Mouse (Mus musculus) layer of hippocampus, adult 11-12 months (tissue): ENCODE results near the gene Coro2b.

Experiments used
- DNase-seq: peaks from one replicate; pipeline ENCODE4 v3.0.0; 2022; ENCODE audit warnings: low spot score

Gene Coro2b

GRCm38 (mm10) chr9:62438085-62438754 lies 98.6 kb downstream of the Coro2b start:
- no peak for DNase-seq

DNA sequence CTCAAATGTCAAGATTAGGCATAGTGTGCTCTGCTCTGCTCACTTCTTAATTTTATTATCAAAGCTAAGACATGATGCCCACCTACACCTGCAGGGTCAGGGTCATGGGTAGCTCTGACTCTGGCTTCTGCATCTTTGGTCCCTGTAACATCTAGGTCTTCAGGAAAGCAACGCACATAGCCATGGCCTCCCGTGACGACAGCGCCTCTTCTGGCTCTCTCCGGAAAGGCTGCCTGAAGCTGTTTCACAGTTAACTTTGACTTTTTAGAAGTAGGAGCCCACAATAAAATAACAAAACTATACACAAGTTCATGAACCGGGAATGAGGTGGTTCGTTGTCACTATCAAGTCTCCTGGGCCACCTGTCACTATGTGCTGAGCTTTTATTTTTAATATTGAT lies 99.4 kb downstream of the Coro2b start:
- no peak for DNase-seq

DNA sequence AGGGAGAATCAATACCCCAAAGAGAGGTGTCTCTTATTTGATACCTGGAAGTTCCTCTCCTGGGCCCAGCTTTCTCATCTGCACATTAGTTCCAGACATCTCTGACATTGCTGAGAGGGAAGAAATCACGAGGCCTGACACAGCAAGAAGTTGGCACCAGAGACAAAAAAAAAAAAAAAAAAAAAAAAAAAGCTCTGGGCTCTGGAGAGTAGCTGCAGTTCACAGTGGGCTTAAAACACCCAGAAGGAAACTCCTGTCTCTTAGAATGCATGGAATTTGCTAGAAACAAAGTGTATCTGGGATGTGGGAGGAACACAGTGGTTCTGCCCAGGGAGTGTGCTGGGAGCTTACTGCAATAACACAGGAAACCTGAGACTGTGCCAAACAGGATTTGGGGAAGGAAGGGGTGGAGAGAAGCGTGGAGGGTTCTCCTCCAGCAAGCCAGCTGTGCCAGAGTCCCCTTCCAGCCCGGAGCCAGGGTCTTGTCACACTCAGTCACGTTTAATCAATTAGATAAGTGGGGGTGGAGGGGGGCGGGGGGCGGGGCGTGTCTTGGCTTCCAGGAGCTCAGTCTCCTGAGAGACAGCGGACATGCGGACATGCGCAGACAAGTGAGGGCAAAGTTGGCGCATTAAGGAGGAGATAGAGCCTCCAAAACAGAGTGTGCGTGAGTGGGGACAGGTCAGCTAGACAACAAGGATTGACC lies 101.1 kb downstream of the Coro2b start:
- DNase-seq = peak; percentile 61

DNA sequence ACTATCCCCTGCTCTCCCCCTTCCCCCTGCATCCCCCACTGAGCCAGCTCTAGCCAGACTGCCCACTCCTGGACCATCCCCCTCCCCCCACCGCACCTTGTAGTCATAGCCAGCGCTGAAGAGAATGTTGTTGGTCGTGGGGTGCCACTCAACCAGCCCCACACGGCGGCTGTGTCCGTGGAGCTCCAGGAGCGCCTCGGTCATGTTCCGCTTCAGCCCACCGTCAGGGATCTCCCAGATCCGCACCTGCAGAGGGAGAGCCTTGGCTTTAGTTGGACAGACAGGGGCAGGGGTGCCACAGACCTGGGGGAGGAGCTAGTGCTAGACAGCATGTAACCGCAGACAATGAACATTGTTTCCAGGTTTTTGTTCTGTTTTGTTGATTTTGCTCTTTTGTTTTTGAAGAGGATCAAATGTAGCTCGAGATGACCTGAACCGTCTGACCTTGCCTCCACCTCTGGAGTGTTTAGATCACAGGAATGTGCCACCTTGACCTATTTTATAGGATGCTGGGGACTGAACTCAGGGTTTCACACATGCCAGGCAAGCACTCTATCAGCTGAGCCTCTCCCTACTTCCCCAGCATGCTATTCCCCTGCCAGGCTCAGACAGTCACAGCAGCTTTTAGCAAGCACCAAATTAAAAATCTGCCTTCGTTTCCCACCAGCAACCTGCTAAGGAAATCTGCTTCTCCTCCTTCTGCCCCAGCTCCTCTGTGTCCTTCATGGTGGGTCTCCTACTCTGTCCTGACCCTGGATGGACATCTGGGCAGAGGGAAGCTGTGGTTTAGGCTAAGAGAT lies 104.4 kb downstream of the Coro2b start:
- no peak for DNase-seq

- no peak for DNase-seq
Observed at GRCm38 (mm10) chr9:62430741-62431140, 106.1 kb downstream of the Coro2b start.

DNA sequence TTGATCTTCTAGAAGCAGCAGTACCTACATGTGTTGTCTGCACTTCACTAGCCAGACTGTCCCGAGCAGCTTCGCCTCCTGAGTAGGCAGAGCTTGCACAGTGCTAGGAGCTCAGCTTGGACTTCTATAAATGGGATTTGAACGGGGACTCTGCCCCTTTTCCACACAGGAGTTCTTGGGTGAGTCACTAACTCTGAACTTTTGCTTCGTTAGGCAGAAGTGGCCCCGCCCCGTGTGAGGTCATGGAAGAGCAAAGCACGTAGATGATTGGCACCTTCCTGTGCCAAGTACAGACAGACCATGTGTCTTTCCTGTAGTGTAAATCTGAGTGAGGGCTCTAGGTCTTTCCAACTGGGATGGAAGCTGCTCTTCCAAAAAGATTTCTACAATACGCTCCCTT lies 109.8 kb downstream of the Coro2b start:
- no peak for DNase-seq

GRCm38 (mm10) chr9:62426531-62426930 lies 110.3 kb downstream of the Coro2b start:
- DNase-seq = no peak

GRCm38 (mm10) chr9:62426021-62426420 lies 110.8 kb downstream of the Coro2b start:
- DNase-seq = no peak

GRCm38 (mm10) chr9:62425265-62425664 lies 111.6 kb downstream of the Coro2b start:
- no peak for DNase-seq

- DNase-seq = no peak
Observed at GRCm38 (mm10) chr9:62423871-62424270, 113.0 kb downstream of the Coro2b start.

DNA sequence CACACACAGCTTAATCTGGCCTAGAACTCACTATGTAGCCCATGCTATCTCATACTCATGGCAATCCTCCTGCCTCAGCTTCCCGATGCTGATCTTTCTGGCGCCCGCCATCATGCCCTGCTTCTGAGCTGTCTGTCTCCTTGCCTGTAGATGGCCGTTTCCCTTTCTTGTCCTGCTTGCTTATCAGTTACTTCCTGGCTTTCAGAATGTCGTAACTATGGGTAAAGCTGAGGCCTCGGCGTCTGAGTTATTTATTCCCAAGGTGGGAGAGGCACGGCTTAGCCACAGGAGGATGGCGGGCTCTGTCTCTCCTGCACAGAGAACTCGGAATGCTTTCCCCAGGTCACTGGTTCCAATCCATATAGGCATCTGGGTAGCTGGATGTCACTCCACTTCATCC lies 113.9 kb downstream of the Coro2b start:
- no peak for DNase-seq

DNA sequence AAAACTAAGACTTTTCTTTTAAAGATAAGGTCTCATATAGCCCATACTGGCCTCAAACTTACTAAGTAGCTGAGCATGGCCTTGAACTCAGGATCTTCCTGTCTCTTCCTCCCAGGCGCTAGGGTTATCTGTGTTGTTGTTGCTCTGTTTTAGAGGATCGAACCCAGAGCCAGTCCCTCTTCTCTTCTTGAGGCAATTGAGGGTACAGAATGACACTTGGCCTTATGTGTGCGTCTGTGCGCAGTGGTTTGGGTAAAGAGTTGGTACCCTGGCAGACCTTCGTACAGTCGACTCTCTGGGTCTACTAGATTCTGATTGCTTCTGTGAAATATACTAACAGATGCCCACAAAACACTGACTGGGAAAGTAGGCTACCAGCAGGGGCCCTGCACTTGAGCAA lies 114.9 kb downstream of the Coro2b start:
- no peak for DNase-seq

- peak; percentile 73 for DNase-seq
Observed at GRCm38 (mm10) chr9:62421027-62421426, 115.8 kb downstream of the Coro2b start.

- DNase-seq = no peak
Observed at GRCm38 (mm10) chr9:62420261-62420917, 116.5 kb downstream of the Coro2b start.

DNA sequence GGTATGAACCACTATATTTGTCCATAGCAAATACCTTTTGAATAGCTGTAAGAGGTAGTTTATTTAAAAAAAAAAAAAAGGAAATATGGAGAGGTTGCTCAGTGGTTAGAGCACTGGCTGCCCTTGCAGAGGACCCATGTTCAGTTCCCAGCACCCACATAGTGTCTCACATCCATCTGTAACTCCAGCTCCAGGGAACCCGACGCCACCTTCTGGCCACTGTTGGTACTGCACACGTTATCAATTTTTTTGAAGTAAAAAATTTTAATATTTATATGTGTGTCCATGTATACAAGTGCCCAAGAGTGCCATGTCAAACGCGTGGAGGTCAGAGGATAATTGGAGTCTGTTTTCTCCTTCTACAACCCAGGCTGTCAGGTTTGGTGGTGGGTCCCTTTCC lies 118.1 kb downstream of the Coro2b start:
- DNase-seq = no peak

GRCm38 (mm10) chr9:62407357-62408146 lies 129.3 kb downstream of the Coro2b start:
- DNase-seq = no peak

- DNase-seq = no peak
Observed at GRCm38 (mm10) chr9:62406423-62407013, 130.3 kb downstream of the Coro2b start.

- no peak for DNase-seq
Observed at GRCm38 (mm10) chr9:62401589-62401988, 135.3 kb downstream of the Coro2b start.

GRCm38 (mm10) chr9:62400531-62401170 lies 136.2 kb downstream of the Coro2b start:
- DNase-seq = no peak

GRCm38 (mm10) chr9:62394163-62394562 lies 142.7 kb downstream of the Coro2b start:
- DNase-seq = no peak

- DNase-seq = no peak
Observed at GRCm38 (mm10) chr9:62393531-62393930, 143.3 kb downstream of the Coro2b start.
